Mouse (Mus musculus) cerebellum, postnatal 36 days (tissue): ENCODE measurements around the gene Ap3s2.

Experiments
- DNase-seq, 2 experiments: peaks; one replicate each; pipeline ENCODE4 v3.0.0; 2021 to 2022; ENCODE audit warnings: mixed read lengths in 2 of 2

Gene Ap3s2

GRCm38 (mm10) chr7:79920344-79920983, at the start of gene Ap3s2:
Ap3s2 (minus strand) TSS chr7:79920649.
- peak; percentile 86 to 95 for DNase-seq

- DNase-seq = no peak
These were observed 47.9 kb upstream of the Ap3s2 start for GRCm38 (mm10) chr7:79968326-79968725.

GRCm38 (mm10) chr7:79961600-79961999, 41.2 kb upstream of the Ap3s2 start:
- DNase-seq = no peak

GRCm38 (mm10) chr7:79956131-79956530, 35.7 kb upstream of the Ap3s2 start:
- DNase-seq = no peak

GRCm38 (mm10) chr7:79954890-79955289, 34.4 kb upstream of the Ap3s2 start:
- no peak for DNase-seq

GRCm38 (mm10) chr7:79951038-79951437, 30.6 kb upstream of the Ap3s2 start:
- DNase-seq = no peak

GRCm38 (mm10) chr7:79950236-79950635, 29.8 kb upstream of the Ap3s2 start:
- DNase-seq = no peak

- peak; percentile 24 to 45 for DNase-seq
These were observed 15.2 kb upstream of the Ap3s2 start for GRCm38 (mm10) chr7:79935511-79936205.

GRCm38 (mm10) chr7:79934862-79935510, 14.5 kb upstream of the Ap3s2 start, which contains the start of gene Arpin:
Arpin (minus strand) TSS chr7:79935359.
- peak; percentile 72 to 78 for DNase-seq

GRCm38 (mm10) chr7:79934461-79934860, 14.0 kb upstream of the Ap3s2 start:
- DNase-seq = peak; percentile 52 to 60

GRCm38 (mm10) chr7:79928516-79929052, 8.1 kb upstream of the Ap3s2 start:
- peak; percentile 20 to 30 for DNase-seq

- DNase-seq = no peak
These were observed 5.9 kb downstream of the Ap3s2 start for GRCm38 (mm10) chr7:79914556-79914955.

- no peak for DNase-seq
These were observed 13.1 kb downstream of the Ap3s2 start for GRCm38 (mm10) chr7:79907356-79907755.

- DNase-seq = no peak
These were observed 13.5 kb downstream of the Ap3s2 start for GRCm38 (mm10) chr7:79906914-79907313.

GRCm38 (mm10) chr7:79905193-79905592, 15.3 kb downstream of the Ap3s2 start:
- DNase-seq = no peak

- DNase-seq = no peak
These were observed 17.2 kb downstream of the Ap3s2 start for GRCm38 (mm10) chr7:79903160-79903792.

GRCm38 (mm10) chr7:79900753-79901152, 19.7 kb downstream of the Ap3s2 start:
- no peak for DNase-seq

GRCm38 (mm10) chr7:79895225-79895624, 25.2 kb downstream of the Ap3s2 start:
- DNase-seq = no peak

GRCm38 (mm10) chr7:79894790-79895189, 25.7 kb downstream of the Ap3s2 start:
- DNase-seq = no peak

GRCm38 (mm10) chr7:79892576-79893428, 27.6 kb downstream of the Ap3s2 start:
- DNase-seq = no peak

GRCm38 (mm10) chr7:79890436-79891221, 29.8 kb downstream of the Ap3s2 start:
- no peak for DNase-seq
